Mouse (Mus musculus) embryonic facial prominence, embryonic 15.5 days (tissue): ENCODE results near the gene Zmym4. TPM values are rescaled to one million over a fixed set of nuclear protein-coding genes. Genes with fewer than 3 reads are reported as not detected.
A peak's percentile ranks its signal among the peaks of the same experiment; 100 is the strongest.
"Not testable (repeated sequence)": the region's sequence is repeated elsewhere in the genome, so short reads cannot be mapped to it uniquely, and the experiment has no call there.

Experiments
- ATAC-seq: fragments of 200-750 bp; cut with Nextera tagmentation; 2 replicates; pipeline ENCODE4 v1.8.0; 2017; ENCODE audit warnings: low read depth, moderate TSS enrichment; ENCODE audit not compliant: insufficient number of reproducible peaks, low FRiP score, low TSS enrichment
- H3K27ac ChIP-seq: fragments of 300-500 bp; sonication (generic); replicated peaks from 2 replicates; pipeline ENCODE4 v1.5.1; 2015; ENCODE audit warnings: mild to moderate bottlenecking, inconsistent platforms
- H3K27me3 ChIP-seq: fragments of 300-500 bp; sonication (generic); 2 replicates; pipeline ENCODE4 v1.6.1; 2015; ENCODE audit warnings: inconsistent platforms
- H3K36me3 ChIP-seq: fragments of 300-500 bp; sonication (generic); 2 replicates; pipeline ENCODE4 v1.6.1; 2015; ENCODE audit warnings: mild to moderate bottlenecking, inconsistent platforms
- H3K4me1 ChIP-seq: fragments of 300-500 bp; sonication (generic); 2 replicates; pipeline ENCODE4 v1.6.1; 2015; ENCODE audit warnings: inconsistent platforms
- H3K4me2 ChIP-seq: fragments of 300-500 bp; sonication (generic); replicated peaks from 2 replicates; pipeline ENCODE4 v1.6.1; 2015; ENCODE audit warnings: mild to moderate bottlenecking, inconsistent platforms
- H3K4me3 ChIP-seq: fragments of 300-500 bp; sonication (generic); replicated peaks from 2 replicates; pipeline ENCODE4 v1.5.1; 2015; ENCODE audit warnings: mild to moderate bottlenecking, inconsistent platforms
- H3K9ac ChIP-seq: fragments of 300-500 bp; sonication (generic); 2 replicates; pipeline ENCODE4 v1.6.1; 2015; ENCODE audit warnings: inconsistent platforms
- H3K9me3 ChIP-seq: fragments of 300-500 bp; sonication (generic); replicated peaks from 2 replicates; pipeline ENCODE4 v1.6.1; 2016; ENCODE audit warnings: inconsistent platforms
- WGBS: fragments of 180-500 bp; shearing (Covaris S2); methylation state at CpG from one replicate; pipeline ENCODE4 v1.1.7; 2015; 5-methylcytosine and 5-hydroxymethylcytosine counted together
- polyA plus RNA-seq: library from polyadenylated mRNA; unstranded; fragments of >200 nt; fragmentation: Nextera tagmentation; extraction: Ambion mirVana; gene quantifications from 2 replicates; pipeline ENCODE4 v1.2.1, GENCODE M21; 2015

Gene Zmym4
- 19.8 and 20.3 TPM in 2 replicates for polyA plus RNA-seq

DNA sequence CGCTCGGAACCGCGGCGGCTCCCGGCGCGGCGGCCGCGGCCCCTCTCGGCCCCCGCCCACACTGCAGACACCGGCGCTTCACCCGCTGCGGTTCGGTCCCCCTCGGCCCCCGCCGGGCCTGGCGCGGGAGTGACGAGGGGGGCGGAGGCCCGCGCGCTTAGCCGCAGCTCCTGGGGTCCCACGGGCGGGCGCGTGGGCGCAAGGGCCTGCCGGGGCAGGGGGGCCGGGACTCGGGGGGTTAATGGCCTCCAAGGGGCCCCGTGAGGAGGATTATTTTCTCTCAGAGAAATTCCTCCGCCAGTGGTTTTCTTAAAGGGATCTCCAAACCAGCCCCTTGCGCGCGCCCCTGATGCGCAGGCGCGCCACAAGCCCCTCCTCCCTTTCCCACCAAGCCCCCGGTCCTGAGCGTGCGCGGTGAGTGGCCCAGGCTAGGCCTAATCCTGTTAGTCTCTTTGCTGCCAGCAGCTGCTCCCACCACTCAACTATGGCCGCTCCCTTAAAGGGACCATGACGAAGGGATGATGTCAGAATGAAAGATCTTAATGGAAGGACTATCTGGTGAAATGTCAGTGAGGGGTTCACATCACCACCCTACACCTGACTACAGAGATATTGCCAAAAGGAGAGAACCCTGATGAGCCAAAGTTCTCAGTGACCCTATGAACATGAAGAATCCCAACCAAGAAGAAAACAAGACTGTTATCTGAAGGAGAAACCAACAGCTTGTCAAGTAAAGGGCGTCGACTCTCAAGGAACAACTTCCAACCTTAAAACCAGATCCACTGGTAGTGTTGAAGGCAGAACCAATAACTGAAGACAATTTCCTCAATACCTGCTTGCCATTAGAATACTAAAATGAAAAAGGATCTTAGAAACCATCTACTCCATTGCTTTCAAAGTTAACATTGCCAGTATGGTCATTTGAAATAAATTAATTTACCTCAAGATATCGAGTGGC lies at the start of gene Zmym4:
Gene Zmym4 (minus strand): TSS at position 272 of the 958 bp plus-strand sequence.
- ATAC-seq = peak; percentile 98
- H3K4me3 ChIP-seq = peak within 1 kb of the TSS; percentile 94
- H3K36me3 ChIP-seq = no peaks in the 10 kb centered on the region
- H3K4me1 ChIP-seq = peaks cover 4% of the 10 kb centered on the region; the same call in 1 of the 2 replicates
- H3K9me3 ChIP-seq = no peaks in the 10 kb centered on the region
- peak within 1 kb of the TSS; percentile 69 for H3K4me2 ChIP-seq
- H3K27me3 ChIP-seq = no peaks in the 10 kb centered on the region
- H3K27ac ChIP-seq = peak within 1 kb of the TSS; percentile 97
- WGBS = 6% methylated on average over 53 of the region's 54 CpGs
- H3K9ac ChIP-seq = peak within 1 kb of the TSS; percentile 96

DNA sequence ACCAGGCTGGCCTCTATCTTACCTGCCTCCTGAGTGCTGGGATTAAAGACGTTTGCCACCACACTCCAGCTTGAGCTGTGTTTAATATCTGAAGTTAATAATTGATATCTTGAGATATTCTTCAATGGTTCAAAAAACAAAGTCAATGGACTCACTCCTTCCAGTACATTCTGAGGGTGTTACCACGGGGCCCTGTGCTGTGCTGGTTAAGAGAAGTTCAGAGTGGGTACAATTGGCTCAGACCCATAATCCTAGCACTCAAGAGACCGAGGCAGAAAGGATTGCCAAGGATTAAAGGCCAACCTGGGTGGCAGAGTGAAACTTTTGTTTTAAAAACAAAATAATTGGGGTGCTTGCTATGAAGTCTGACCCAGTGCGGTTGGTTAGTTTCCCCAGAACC lies 48.4 kb upstream of the Zmym4 start:
- Histone ChIP-seq H3K4me3 (no peak overlapping the region), H3K36me3 (no peaks in the 10 kb centered on the region), H3K4me1 (0 out of 2 replicates have a peak, but pooled peaks cover 3% of the 10 kb centered on the region), H3K4me2 (no peak overlapping the region), H3K27me3 (no peaks in the 10 kb centered on the region), H3K9ac (no peak overlapping the region), H3K27ac (no peak overlapping the region), H3K9me3 (no peaks in the 10 kb centered on the region)
- no peak for ATAC-seq
- 79% methylated on average over 4 of the region's 4 CpGs for WGBS

DNA sequence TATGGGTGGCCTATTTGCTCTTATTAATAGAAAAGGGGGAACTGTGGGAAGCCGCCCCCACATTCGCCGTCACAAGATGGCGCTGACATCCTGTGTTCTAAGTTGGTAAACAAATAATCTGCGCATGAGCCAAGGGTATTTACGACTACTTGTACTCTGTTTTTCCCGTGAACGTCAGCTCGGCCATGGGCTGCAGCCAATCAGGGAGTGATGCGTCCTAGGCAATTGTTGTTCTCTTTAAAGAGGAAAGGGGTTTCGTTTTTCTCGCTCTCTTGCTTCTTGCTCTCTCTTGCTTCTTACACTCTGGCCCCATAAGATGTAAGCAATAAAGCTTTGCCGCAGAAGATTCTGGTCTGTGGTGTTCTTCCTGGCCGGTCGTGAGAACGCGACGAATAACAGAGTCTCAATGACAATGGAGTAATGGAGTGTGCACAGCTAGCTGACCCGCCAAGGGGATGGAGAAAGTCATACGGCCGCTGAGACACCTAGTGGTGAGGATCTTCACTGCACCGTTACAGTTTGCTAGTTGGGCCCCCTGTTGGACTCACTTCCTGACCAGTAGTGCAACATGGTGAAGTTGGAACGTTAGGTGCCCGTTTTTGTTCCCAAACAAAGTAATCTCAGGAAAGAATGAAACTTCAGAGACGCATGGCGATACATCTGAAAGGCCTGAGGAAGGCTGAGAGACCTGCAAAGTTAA lies 47.5 kb upstream of the Zmym4 start:
- ATAC-seq = peak; percentile 84; the same call in 1 of the 2 replicates
- not testable (repeated sequence) for H3K4me1 ChIP-seq, H3K9me3 ChIP-seq, H3K27ac ChIP-seq, H3K27me3 ChIP-seq, H3K9ac ChIP-seq, H3K36me3 ChIP-seq
- Histone ChIP-seq H3K4me2 (peak overlapping the region; percentile 37; the same call in 1 of the 2 replicates), H3K4me3 (peak overlapping the region; percentile 37)
- WGBS = 11% methylated on average over 14 of the region's 26 CpGs

DNA sequence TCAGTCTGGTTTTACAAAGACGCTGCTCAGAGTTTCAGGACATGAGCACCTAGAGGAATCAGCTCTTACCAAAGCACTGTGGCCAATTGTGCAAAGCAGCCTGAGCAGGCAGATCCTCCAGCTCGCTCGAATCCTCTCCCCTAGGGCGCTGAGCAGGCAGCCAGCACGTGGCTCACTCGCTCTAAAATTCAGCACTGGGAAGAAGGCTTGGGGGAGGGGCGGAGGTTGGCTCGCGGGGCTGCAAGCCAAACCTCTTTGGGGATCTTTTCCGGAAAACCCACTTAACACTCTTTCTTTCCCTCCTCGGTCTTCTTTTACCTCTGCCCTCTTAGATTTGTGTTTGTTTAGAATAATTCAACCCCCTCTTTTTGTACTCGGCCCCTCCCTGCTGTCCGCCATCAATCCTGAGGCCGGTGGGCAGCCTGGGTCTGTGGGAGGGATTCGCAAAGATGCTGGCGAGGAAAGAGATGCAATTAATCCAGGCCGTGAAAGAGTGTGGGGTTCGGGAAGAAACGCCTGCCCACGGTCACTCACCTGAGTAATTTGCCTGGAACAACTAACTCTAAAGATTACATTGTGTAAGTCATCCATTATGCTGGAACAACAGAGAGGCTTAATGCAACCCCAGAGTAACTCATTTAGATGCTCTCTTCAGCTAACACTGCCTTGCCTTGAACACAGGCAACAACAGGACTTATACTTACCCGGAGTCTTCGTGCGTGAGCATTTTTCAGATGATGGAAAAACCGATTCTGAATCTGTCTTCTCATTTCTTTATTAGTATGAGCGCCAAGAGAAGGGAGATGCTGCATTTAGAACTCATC lies 37.4 kb upstream of the Zmym4 start:
- Histone ChIP-seq H3K9me3 (no peaks in the 10 kb centered on the region), H3K4me2 (peak overlapping the region; percentile 56), H3K27me3 (no peaks in the 10 kb centered on the region), H3K4me1 (peaks cover 15% of the 10 kb centered on the region; the same call in 1 of the 2 replicates), H3K36me3 (no peaks in the 10 kb centered on the region), H3K4me3 (peak overlapping the region; percentile 36), H3K9ac (no peak overlapping the region), H3K27ac (no peak overlapping the region; the same call in 1 of the 2 replicates)
- WGBS = 17% methylated on average over 25 of the region's 25 CpGs
- no peak; the same call in 1 of the 2 replicates for ATAC-seq

DNA sequence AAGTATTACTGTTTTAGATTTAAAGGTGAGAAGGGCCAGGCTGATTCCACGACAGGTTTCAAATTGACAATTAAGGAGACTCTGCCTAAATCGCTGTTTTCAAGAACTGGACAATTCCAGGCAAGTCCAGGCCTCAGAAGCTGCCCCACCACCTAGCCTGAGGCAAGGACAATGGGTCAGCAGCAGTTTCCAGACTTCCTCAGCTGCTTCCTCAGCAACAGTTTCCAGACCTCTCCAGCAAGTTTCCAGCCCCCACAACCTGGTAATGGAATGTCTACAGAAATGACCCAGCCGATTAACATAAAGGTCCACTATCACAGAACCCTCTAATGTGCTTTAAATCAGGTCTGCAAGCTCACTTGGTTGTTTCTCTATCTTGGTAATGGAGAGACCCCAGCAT lies 36.4 kb upstream of the Zmym4 start:
- WGBS = 56% methylated on average over 3 of the region's 3 CpGs
- no peaks in the 10 kb centered on the region for H3K27me3 ChIP-seq
- no peak overlapping the region for H3K27ac ChIP-seq
- peaks cover 15% of the 10 kb centered on the region; the same call in 1 of the 2 replicates for H3K4me1 ChIP-seq
- no peak overlapping the region for H3K4me2 ChIP-seq
- H3K36me3 ChIP-seq = no peaks in the 10 kb centered on the region
- no peak overlapping the region for H3K4me3 ChIP-seq
- ATAC-seq = no peak
- no peak overlapping the region for H3K9ac ChIP-seq
- H3K9me3 ChIP-seq = no peaks in the 10 kb centered on the region

DNA sequence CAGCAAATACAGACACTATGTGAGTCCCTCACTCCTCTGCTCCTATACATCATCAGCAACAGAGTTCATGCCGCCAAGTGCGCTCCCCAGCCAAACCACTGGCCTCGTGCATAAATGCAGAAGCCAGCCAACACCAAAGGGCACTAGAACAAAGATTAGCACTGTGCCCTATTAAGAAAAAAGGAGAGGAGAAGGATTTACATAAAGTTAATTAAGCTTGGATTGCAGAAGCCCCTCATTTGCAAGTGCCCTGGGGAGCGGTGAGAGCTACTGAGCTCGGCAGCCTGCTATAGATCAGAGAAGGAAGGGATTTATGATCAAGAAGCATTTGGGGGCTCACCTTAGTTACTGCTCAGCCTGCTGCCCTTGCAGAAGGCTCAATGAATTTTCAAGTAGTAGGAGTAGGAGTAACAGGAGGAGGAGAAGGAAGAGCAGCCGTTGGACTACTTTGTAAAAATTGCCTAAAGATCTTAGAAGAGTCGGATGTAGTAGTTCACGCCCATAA lies 32.7 kb upstream of the Zmym4 start:
- WGBS = 49% methylated on average over 8 of the region's 8 CpGs

DNA sequence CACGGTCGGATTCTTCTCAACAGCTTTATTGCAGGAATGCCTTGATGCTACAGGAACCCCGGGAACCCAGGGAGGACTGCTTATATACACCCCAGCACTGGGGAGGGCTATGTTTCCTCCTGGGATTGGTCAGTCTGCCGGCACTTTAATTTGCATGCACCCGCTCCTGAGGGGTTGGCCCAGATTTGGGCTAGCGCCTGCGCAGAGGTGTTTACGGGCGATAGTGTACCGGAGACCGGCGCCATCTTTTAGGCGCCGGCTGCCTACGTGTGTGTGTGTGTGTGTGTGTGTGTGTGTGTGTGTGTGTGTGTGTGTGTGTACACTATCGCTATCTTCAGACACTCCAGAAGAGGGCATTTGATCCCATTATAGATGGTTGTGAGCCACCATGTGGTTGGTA lies 31.4 kb upstream of the Zmym4 start:
- not testable (repeated sequence) for H3K27ac ChIP-seq, H3K4me1 ChIP-seq, H3K9ac ChIP-seq, H3K4me2 ChIP-seq, H3K36me3 ChIP-seq, H3K4me3 ChIP-seq, H3K27me3 ChIP-seq, ATAC-seq, H3K9me3 ChIP-seq
- WGBS = 96% methylated on average over 16 of the region's 16 CpGs

More for the DNA sequence above, 32.7 kb upstream of the Zmym4 start:
- ATAC-seq = no peak
- Histone ChIP-seq H3K4me2 (no peak overlapping the region), H3K27ac (no peak overlapping the region), H3K9ac (no peak overlapping the region), H3K9me3 (no peaks in the 10 kb centered on the region), H3K4me1 (peaks cover 15% of the 10 kb centered on the region; the same call in 1 of the 2 replicates), H3K27me3 (no peaks in the 10 kb centered on the region), H3K36me3 (no peaks in the 10 kb centered on the region), H3K4me3 (no peak overlapping the region)

DNA sequence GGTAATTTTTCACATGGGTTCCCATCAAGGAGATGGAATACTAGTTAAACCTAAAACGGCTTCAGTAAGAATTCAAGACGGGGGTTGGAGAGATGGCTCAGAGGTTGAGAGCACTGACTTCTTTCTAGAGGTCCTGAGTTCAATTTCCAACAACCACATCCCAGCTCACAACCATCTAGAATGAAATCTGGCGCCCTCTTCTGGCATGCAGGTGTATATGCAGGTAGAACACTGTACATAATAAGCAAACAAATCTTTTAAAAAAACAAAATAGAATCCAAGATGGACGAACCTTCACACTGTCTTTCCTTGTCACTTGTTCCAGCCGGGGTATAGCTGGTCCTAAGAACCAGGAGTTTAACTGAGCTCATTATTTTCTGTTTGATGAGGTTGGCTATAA lies 24.4 kb upstream of the Zmym4 start:
- Histone ChIP-seq H3K4me3 (no peak overlapping the region), H3K4me2 (no peak overlapping the region), H3K27ac (no peak overlapping the region), H3K27me3 (no peaks in the 10 kb centered on the region), H3K9me3 (no peaks in the 10 kb centered on the region), H3K9ac (no peak overlapping the region), H3K4me1 (no peaks in the 10 kb centered on the region), H3K36me3 (no peaks in the 10 kb centered on the region)
- no peak for ATAC-seq
- WGBS = 67% methylated on average over 5 of the region's 5 CpGs

DNA sequence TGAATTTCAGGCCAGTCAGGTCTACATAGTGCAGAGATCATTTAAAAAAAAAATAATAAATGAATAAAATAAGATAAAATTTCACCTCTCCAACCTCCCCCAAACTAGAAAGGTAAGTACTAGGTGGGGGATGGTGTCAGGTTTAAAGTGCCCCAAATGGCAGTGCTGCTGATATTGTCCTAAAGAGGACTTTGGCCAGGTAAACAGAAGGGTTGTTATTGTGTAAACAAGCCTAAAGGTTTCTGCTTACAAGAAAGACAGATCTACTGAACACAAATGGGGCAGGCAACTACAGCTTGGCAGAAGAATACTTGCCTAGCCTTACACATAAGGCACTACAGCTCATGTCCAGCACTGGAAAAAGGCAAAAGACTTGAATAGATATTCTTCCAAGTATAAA lies 22.6 kb upstream of the Zmym4 start:
- no peak overlapping the region for H3K4me2 ChIP-seq
- no peaks in the 10 kb centered on the region for H3K27me3 ChIP-seq
- no peak overlapping the region for H3K4me3 ChIP-seq
- H3K27ac ChIP-seq = no peak overlapping the region
- no peaks in the 10 kb centered on the region for H3K4me1 ChIP-seq
- H3K9ac ChIP-seq = no peak overlapping the region
- H3K9me3 ChIP-seq = no peaks in the 10 kb centered on the region
- no peaks in the 10 kb centered on the region for H3K36me3 ChIP-seq
- no peak for ATAC-seq

DNA sequence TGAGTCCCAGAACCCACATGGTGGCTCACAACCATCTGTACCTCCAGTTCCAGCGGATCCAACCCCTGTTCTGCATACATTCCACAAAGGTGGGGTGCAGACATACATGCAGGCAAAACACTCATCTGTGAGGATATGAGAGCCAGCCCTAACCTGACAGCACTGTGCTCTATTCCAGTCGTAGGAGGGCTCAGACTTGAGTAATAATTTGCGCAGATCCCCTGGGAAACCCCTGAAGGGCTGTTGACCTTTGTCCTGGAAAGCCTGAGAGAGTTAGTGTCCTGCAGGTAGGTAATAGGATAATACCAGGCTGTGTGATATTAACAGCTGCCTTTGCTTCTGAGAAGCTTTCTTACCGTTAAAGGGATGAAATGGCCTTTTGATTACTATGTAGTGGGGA lies 20.6 kb upstream of the Zmym4 start:
- Histone ChIP-seq H3K4me3 (no peak overlapping the region), H3K4me2 (no peak overlapping the region), H3K27ac (no peak overlapping the region), H3K36me3 (no peaks in the 10 kb centered on the region), H3K9me3 (no peaks in the 10 kb centered on the region), H3K27me3 (no peaks in the 10 kb centered on the region), H3K9ac (no peak overlapping the region), H3K4me1 (no peaks in the 10 kb centered on the region)
- 61% methylated on average over 4 of the region's 4 CpGs for WGBS
- ATAC-seq = no peak
